19 mouse cellular contexts compared by ENCODE assay signal in genomic region chr11:113667704-113668103, GRCm38 (mm10). TPM values are rescaled to one million over a fixed set of nuclear protein-coding genes. Genes with fewer than 3 reads are reported as not detected.
DNase-seq lines count a peak whose midpoint lies in the region; ATAC-seq and TF ChIP-seq lines count a peak whose summit lies in the region.
"Had no signal": no experiment of that assay in that cellular context is flagged by ENCODE, and none has a peak within 500 bp of the region (broad histone marks: within the 10 kb centered on the region; RNA-seq: fewer than 3 reads in every experiment).

No protein-coding gene starts in this region.

- ATAC-seq in heart, embryonic 13.5 days (ENCODE audit: extremely low read depth, insufficient number of reproducible peaks, low FRiP score, low TSS enrichment), result no peak
- no peak for ATAC-seq in lung, embryonic 14.5 days (ENCODE audit: insufficient read depth)
- peak; percentile 43 for ATAC-seq in intestine, embryonic 16.5 days
- no peak for ATAC-seq in hindbrain, embryonic 12.5 days (ENCODE audit: low FRiP score)

- H3K9ac ChIP-seq in heart, embryonic 13.5 days, result peak overlapping the region; percentile 20; the same call in 1 of the 2 replicates
- no peak overlapping the region for H3K9ac ChIP-seq in lung, embryonic 14.5 days
- 0 out of 2 replicates have a peak overlapping the region, but pooled peaks have one; percentile 8 for H3K9ac ChIP-seq in intestine, embryonic 16.5 days (ENCODE audit: low read depth, low read length)
- no peak overlapping the region for H3K9ac ChIP-seq in hindbrain, embryonic 12.5 days

- no peak overlapping the region for H3K4me3 ChIP-seq in heart, embryonic 13.5 days
- no peak overlapping the region for H3K4me3 ChIP-seq in lung, embryonic 14.5 days (ENCODE audit: low read depth, low read length)
- H3K4me3 ChIP-seq in intestine, embryonic 16.5 days (ENCODE audit: low read length), result no peak overlapping the region
- H3K4me3 ChIP-seq in small intestine, adult 2 months (ENCODE audit: low read depth, low read length), result no peak overlapping the region
- H3K4me3 ChIP-seq in hindbrain, embryonic 10.5 days, result no peak overlapping the region
- no peak overlapping the region for H3K4me3 ChIP-seq in hindbrain, embryonic 12.5 days
- H3K4me3 ChIP-seq: forebrain, embryonic 10.5 days had no signal

- no peaks in the 10 kb centered on the region for H3K27me3 ChIP-seq in heart, embryonic 13.5 days (replicated peaks)
- H3K27me3 ChIP-seq in lung, embryonic 14.5 days (ENCODE audit: insufficient read depth, low read length), result no peaks in the 10 kb centered on the region
- no peaks in the 10 kb centered on the region for H3K27me3 ChIP-seq in intestine, embryonic 16.5 days (replicated peaks; ENCODE audit: control insufficient read depth, insufficient read depth, low read length)
- no peaks in the 10 kb centered on the region for H3K27me3 ChIP-seq in small intestine, adult 2 months (ENCODE audit: control insufficient read depth, insufficient read depth, low read length)
- H3K27me3 ChIP-seq in hindbrain, embryonic 10.5 days (ENCODE audit: insufficient read depth, poor library complexity, severe bottlenecking), result no peaks in the 10 kb centered on the region
- H3K27me3 ChIP-seq in hindbrain, embryonic 12.5 days, result no peaks in the 10 kb centered on the region

- no peak overlapping the region for H3K4me2 ChIP-seq in heart, embryonic 13.5 days
- no peak overlapping the region for H3K4me2 ChIP-seq in lung, embryonic 14.5 days
- no peak overlapping the region for H3K4me2 ChIP-seq in intestine, embryonic 16.5 days (ENCODE audit: low read depth, low read length)
- H3K4me2 ChIP-seq in hindbrain, embryonic 12.5 days (replicated peaks), result no peak overlapping the region

- peaks cover 38% of the 10 kb centered on the region for H3K4me1 ChIP-seq in heart, embryonic 13.5 days
- 0 out of 2 replicates have a peak, but pooled peaks cover 3% of the 10 kb centered on the region for H3K4me1 ChIP-seq in lung, embryonic 14.5 days (ENCODE audit: insufficient read depth)
- H3K4me1 ChIP-seq in intestine, embryonic 16.5 days (ENCODE audit: control insufficient read depth, insufficient read depth, low read length), result peaks cover 26% of the 10 kb centered on the region
- H3K4me1 ChIP-seq in small intestine, adult 2 months (ENCODE audit: control insufficient read depth, insufficient read depth, insufficient read length, low read length), result peaks cover 21% of the 10 kb centered on the region
- H3K4me1 ChIP-seq in hindbrain, embryonic 10.5 days (replicated peaks), result peaks cover 10% of the 10 kb centered on the region; the same call in 1 of the 2 replicates
- peaks cover 3% of the 10 kb centered on the region; the same call in 1 of the 2 replicates for H3K4me1 ChIP-seq in hindbrain, embryonic 12.5 days
- H3K4me1 ChIP-seq: forebrain, embryonic 10.5 days had no signal

- H3K36me3 ChIP-seq in heart, embryonic 13.5 days, result peaks cover 81% of the 10 kb centered on the region
- H3K36me3 ChIP-seq in lung, embryonic 14.5 days (ENCODE audit: insufficient read depth), result peaks cover 55% of the 10 kb centered on the region
- H3K36me3 ChIP-seq in intestine, embryonic 16.5 days (ENCODE audit: control insufficient read depth, insufficient read depth, low read length), result no peaks in the 10 kb centered on the region; the same call in 1 of the 2 replicates
- peaks cover 19% of the 10 kb centered on the region for H3K36me3 ChIP-seq in small intestine, adult 2 months (ENCODE audit: control insufficient read depth, insufficient read depth, low read length)
- H3K36me3 ChIP-seq in hindbrain, embryonic 10.5 days, result peaks cover 90% of the 10 kb centered on the region
- peaks cover 52% of the 10 kb centered on the region for H3K36me3 ChIP-seq in hindbrain, embryonic 12.5 days

- no peak for TF ChIP-seq CTCF in lung, embryonic 14.5 days (IDR thresholded peaks at IDR 0.05; ENCODE audit: low read depth)
- TF ChIP-seq CTCF in small intestine, adult 2 months (IDR thresholded peaks at IDR 0.05; ENCODE audit: extremely low read depth, insufficient read length, insufficient replicate concordance, low read depth, low read length), result no peak

- 0 out of 2 replicates have a peak overlapping the region, but pooled peaks have one; percentile 24 for H3K27ac ChIP-seq in heart, embryonic 13.5 days (replicated peaks)
- H3K27ac ChIP-seq in lung, embryonic 14.5 days (ENCODE audit: low read depth), result 0 out of 2 replicates have a peak overlapping the region, but pooled peaks have one; percentile 15
- peak overlapping the region; percentile 92 for H3K27ac ChIP-seq in intestine, embryonic 16.5 days (ENCODE audit: low read length)
- H3K27ac ChIP-seq in small intestine, adult 2 months (ENCODE audit: insufficient read depth, low read depth, low read length), result peak overlapping the region; percentile 73
- no peak overlapping the region for H3K27ac ChIP-seq in hindbrain, embryonic 10.5 days
- no peak overlapping the region for H3K27ac ChIP-seq in hindbrain, embryonic 12.5 days
- H3K27ac ChIP-seq: forebrain, embryonic 10.5 days had no signal

- TF ChIP-seq POLR2A in small intestine, adult 2 months (IDR thresholded peaks at IDR 0.05; ENCODE audit: low read depth, low read length), result no peak

- H3K9me3 ChIP-seq in heart, embryonic 13.5 days, result no peaks in the 10 kb centered on the region
- H3K9me3 ChIP-seq in lung, embryonic 14.5 days (ENCODE audit: low read depth, low read length), result no peaks in the 10 kb centered on the region
- H3K9me3 ChIP-seq in intestine, embryonic 16.5 days (ENCODE audit: control insufficient read depth, low read length), result no peaks in the 10 kb centered on the region
- H3K9me3 ChIP-seq in hindbrain, embryonic 10.5 days, result no peaks in the 10 kb centered on the region
- H3K9me3 ChIP-seq in hindbrain, embryonic 12.5 days (replicated peaks), result no peaks in the 10 kb centered on the region
- H3K9me3 ChIP-seq: forebrain, embryonic 10.5 days; G1E had no signal

- intact Hi-C loops in heart, postnatal 14 days (cut with DNase I), result no loop called here

- 63% methylated on average over 4 of the region's 4 CpGs for whole genome bisulfite sequencing in heart, embryonic 13.5 days
- 57% methylated on average over 4 of the region's 4 CpGs for WGBS in lung, embryonic 14.5 days
- 54% methylated on average over 4 of the region's 4 CpGs for WGBS in intestine, embryonic 16.5 days
- 27% methylated on average over 4 of the region's 4 CpGs for WGBS in small intestine, adult 2 months
- 87% methylated on average over 4 of the region's 4 CpGs for WGBS in hindbrain, embryonic 10.5 days
- WGBS in hindbrain, embryonic 12.5 days, result 88% methylated on average over 4 of the region's 4 CpGs

- no peak for DNase-seq in heart, postnatal 14 days
- no peak for DNase-seq in lung, embryonic 14.5 days
- no peak for DNase-seq in lung, postnatal 25 days (ENCODE audit: low spot score)
- no peak for DNase-seq in hindbrain, embryonic 10.5 days (ENCODE audit: low spot score)
- DNase-seq: adrenal gland, postnatal 14 days; cerebellum, adult 9-11 months; heart, adult 11 months; heart, postnatal 10 days; layer of hippocampus, adult 9-11 months; lung, postnatal 4 days; midbrain, embryonic 14.5 days had no signal

RNA-seq across cellular contexts. Expression of gene Fam104a, which starts 16.3 kb away (rescaled TPM):
- 43.9 and 46.5 TPM in 2 replicates for polyA plus RNA-seq in heart, embryonic 13.5 days (2015; fragmentation: Nextera tagmentation; extraction: Ambion mirVana)
- total RNA-seq in heart, postnatal 14 days (2021), result 10 to 100 TPM; 15.3 to 16.0 TPM
- polyA plus RNA-seq in lung, embryonic 14.5 days (2014; fragmentation: Nextera tagmentation; extraction: Ambion mirVana), result 46.6 and 52.0 TPM in 2 replicates
- 40.5 and 41.7 TPM in 2 replicates for polyA plus RNA-seq in intestine, embryonic 16.5 days (2015; fragmentation: Nextera tagmentation; extraction: Ambion mirVana)
- polyA plus RNA-seq in small intestine, adult 2 months (2012; rRNA removed), result 19.1 and 33.4 TPM in 2 replicates
- polyA plus RNA-seq in hindbrain, embryonic 10.5 days (2016; fragmentation: Nextera tagmentation; extraction: Ambion mirVana), result 58.8 TPM in 2 replicates
- polyA plus RNA-seq in hindbrain, embryonic 12.5 days (2016; fragmentation: Nextera tagmentation; extraction: Ambion mirVana), result 49.9 and 50.4 TPM in 2 replicates

RNA-seq across cellular contexts. Expression of gene D11Wsu47e, which starts 16.5 kb away (rescaled TPM):
- 15.1 and 16.0 TPM in 2 replicates for polyA plus RNA-seq in heart, embryonic 13.5 days (2015; fragmentation: Nextera tagmentation; extraction: Ambion mirVana)
- 1 to 10 TPM; 6.5 to 7.1 TPM for total RNA-seq in heart, postnatal 14 days (2021)
- polyA plus RNA-seq in lung, embryonic 14.5 days (2014; fragmentation: Nextera tagmentation; extraction: Ambion mirVana), result 20.9 and 22.9 TPM in 2 replicates
- 13.8 and 14.5 TPM in 2 replicates for polyA plus RNA-seq in intestine, embryonic 16.5 days (2015; fragmentation: Nextera tagmentation; extraction: Ambion mirVana)
- polyA plus RNA-seq in small intestine, adult 2 months (2012; rRNA removed), result 2.6 and 3.1 TPM in 2 replicates
- 25.8 and 27.3 TPM in 2 replicates for polyA plus RNA-seq in hindbrain, embryonic 10.5 days (2016; fragmentation: Nextera tagmentation; extraction: Ambion mirVana)
- polyA plus RNA-seq in hindbrain, embryonic 12.5 days (2016; fragmentation: Nextera tagmentation; extraction: Ambion mirVana), result 23.8 and 25.9 TPM in 2 replicates

RNA-seq across cellular contexts. Expression of gene Slc39a11, which starts 17.8 kb away (rescaled TPM):
- polyA plus RNA-seq in heart, embryonic 13.5 days (2015; fragmentation: Nextera tagmentation; extraction: Ambion mirVana), result 15.2 and 16.8 TPM in 2 replicates
- 1 to 10 TPM; 2.9 to 3.7 TPM for total RNA-seq in heart, postnatal 14 days (2021)
- 19.6 and 21.8 TPM in 2 replicates for polyA plus RNA-seq in lung, embryonic 14.5 days (2014; fragmentation: Nextera tagmentation; extraction: Ambion mirVana)
- polyA plus RNA-seq in intestine, embryonic 16.5 days (2015; fragmentation: Nextera tagmentation; extraction: Ambion mirVana), result 52.8 and 56.5 TPM in 2 replicates
- 30.5 and 32.4 TPM in 2 replicates for polyA plus RNA-seq in small intestine, adult 2 months (2012; rRNA removed)
- 21.5 and 25.3 TPM in 2 replicates for polyA plus RNA-seq in hindbrain, embryonic 10.5 days (2016; fragmentation: Nextera tagmentation; extraction: Ambion mirVana)
- 32.3 and 33.5 TPM in 2 replicates for polyA plus RNA-seq in hindbrain, embryonic 12.5 days (2016; fragmentation: Nextera tagmentation; extraction: Ambion mirVana)

RNA-seq across cellular contexts. Expression of gene Cog1, which starts 18.7 kb away (rescaled TPM):
- polyA plus RNA-seq in heart, embryonic 13.5 days (2015; fragmentation: Nextera tagmentation; extraction: Ambion mirVana), result 15.5 and 16.6 TPM in 2 replicates
- total RNA-seq in heart, postnatal 14 days (2021), result 10 to 100 TPM; 16.1 to 18.5 TPM
- polyA plus RNA-seq in lung, embryonic 14.5 days (2014; fragmentation: Nextera tagmentation; extraction: Ambion mirVana), result 28.4 and 28.8 TPM in 2 replicates
- polyA plus RNA-seq in intestine, embryonic 16.5 days (2015; fragmentation: Nextera tagmentation; extraction: Ambion mirVana), result 24.9 and 25.0 TPM in 2 replicates
- 30.2 and 50.2 TPM in 2 replicates for polyA plus RNA-seq in small intestine, adult 2 months (2012; rRNA removed)
- 32.1 and 40.3 TPM in 2 replicates for polyA plus RNA-seq in hindbrain, embryonic 10.5 days (2016; fragmentation: Nextera tagmentation; extraction: Ambion mirVana)
- 42.1 and 45.5 TPM in 2 replicates for polyA plus RNA-seq in hindbrain, embryonic 12.5 days (2016; fragmentation: Nextera tagmentation; extraction: Ambion mirVana)

RNA-seq across cellular contexts. Expression of gene Cpsf4l, which starts 42.1 kb away (rescaled TPM):
- 0.24 TPM in 1 of 2 replicates, not detected in the other for polyA plus RNA-seq in heart, embryonic 13.5 days (2015; fragmentation: Nextera tagmentation; extraction: Ambion mirVana)
- under 1 TPM in 1 of 2 experiments, not detected in 1; 0.20 TPM for total RNA-seq in heart, postnatal 14 days (2021)
- polyA plus RNA-seq in lung, embryonic 14.5 days (2014; fragmentation: Nextera tagmentation; extraction: Ambion mirVana), result 0.35 and 0.59 TPM in 2 replicates
- polyA plus RNA-seq in intestine, embryonic 16.5 days (2015; fragmentation: Nextera tagmentation; extraction: Ambion mirVana), result 0.12 and 0.33 TPM in 2 replicates
- not detected in 2 replicates for polyA plus RNA-seq in small intestine, adult 2 months (2012; rRNA removed)
- 0.47 and 1.1 TPM in 2 replicates for polyA plus RNA-seq in hindbrain, embryonic 10.5 days (2016; fragmentation: Nextera tagmentation; extraction: Ambion mirVana)
- 0.15 and 0.31 TPM in 2 replicates for polyA plus RNA-seq in hindbrain, embryonic 12.5 days (2016; fragmentation: Nextera tagmentation; extraction: Ambion mirVana)
- total RNA-seq: G1E; heart, postnatal 10 days had no signal
- polyA plus RNA-seq: C2C12; G1E; spleen, adult 2 months had no signal

Comparison
In these comparisons a context has a peak if more than half of its experiments do, and no peak if none do; other contexts are left out.
1. H3K27ac ChIP-seq: peak in heart, embryonic 13.5 days (single experiment), lung, embryonic 14.5 days (single experiment), intestine, embryonic 16.5 days (single experiment) and small intestine, adult 2 months (single experiment); none in hindbrain, embryonic 10.5 days (single experiment) and hindbrain, embryonic 12.5 days (single experiment).
2. H3K9ac ChIP-seq: peak in heart, embryonic 13.5 days (single experiment) and intestine, embryonic 16.5 days (single experiment); none in lung, embryonic 14.5 days (single experiment) and hindbrain, embryonic 12.5 days (single experiment).